ENCODE assay signal across 9 mouse cellular contexts in genomic region chr2:4300816-4301215, GRCm38 (mm10).
DNase-seq lines count a peak whose midpoint lies in the region; ATAC-seq and TF ChIP-seq lines count a peak whose summit lies in the region.
"Had no signal": no experiment of that assay in that cellular context is flagged by ENCODE, and none has a peak within 500 bp of the region (broad histone marks: within the 10 kb centered on the region; RNA-seq: fewer than 3 reads in every experiment).

No protein-coding gene starts in this region.

- no peaks in the 10 kb centered on the region for H3K27me3 ChIP-seq in forebrain, embryonic 15.5 days
- H3K27me3 ChIP-seq in limb, embryonic 14.5 days (ENCODE audit: control insufficient read depth, insufficient read depth, low read length): no peaks in the 10 kb centered on the region
- H3K27me3 ChIP-seq in stomach, embryonic 16.5 days (ENCODE audit: control insufficient read depth, insufficient read depth, low read length): no peaks in the 10 kb centered on the region

- no peaks in the 10 kb centered on the region for H3K36me3 ChIP-seq in forebrain, embryonic 15.5 days
- H3K36me3 ChIP-seq in limb, embryonic 14.5 days (ENCODE audit: control insufficient read depth, insufficient read depth, low read length): no peaks in the 10 kb centered on the region
- H3K36me3 ChIP-seq in stomach, embryonic 16.5 days (ENCODE audit: control insufficient read depth, insufficient read depth, low read length): no peaks in the 10 kb centered on the region

- peak overlapping the region; percentile 13; the same call in 1 of the 2 replicates for H3K4me3 ChIP-seq in forebrain, embryonic 15.5 days
- H3K4me3 ChIP-seq in limb, embryonic 14.5 days (replicated peaks; ENCODE audit: low read length): peak overlapping the region; percentile 51
- peak overlapping the region; percentile 49 for H3K4me3 ChIP-seq in stomach, embryonic 16.5 days (replicated peaks; ENCODE audit: low read length)

- peaks cover 31% of the 10 kb centered on the region for H3K4me1 ChIP-seq in forebrain, embryonic 15.5 days
- peaks cover 50% of the 10 kb centered on the region for H3K4me1 ChIP-seq in limb, embryonic 14.5 days (ENCODE audit: control insufficient read depth, insufficient read depth, low read length)
- peaks cover 24% of the 10 kb centered on the region for H3K4me1 ChIP-seq in stomach, embryonic 16.5 days (ENCODE audit: control insufficient read depth, insufficient read depth, low read length)

- DNase-seq in retina, embryonic 14.5 days (ENCODE audit: low spot score): peak; percentile 52
- no peak for DNase-seq in retina, postnatal 1 day
- DNase-seq in limb, embryonic 14.5 days (ENCODE audit: low spot score): no peak
- no peak for DNase-seq in layer of hippocampus, postnatal 10 days (ENCODE audit: low spot score in 2 of 2)
- DNase-seq in gastrocnemius, adult 8-10 months (ENCODE audit: low spot score in 2 of 2): no peak
- DNase-seq in right cerebral cortex, adult 18-20 months: no peak
- DNase-seq: cerebellum, adult 11-12 months had no signal

- WGBS in forebrain, embryonic 15.5 days: 42% methylated on average over 8 of the region's 8 CpGs
- WGBS in limb, embryonic 14.5 days: 10% methylated on average over 8 of the region's 8 CpGs
- 6% methylated on average over 8 of the region's 8 CpGs for WGBS in stomach, embryonic 16.5 days

- no peak overlapping the region for H3K9ac ChIP-seq in forebrain, embryonic 15.5 days (replicated peaks)
- H3K9ac ChIP-seq in limb, embryonic 14.5 days (ENCODE audit: low read depth, low read length, severe bottlenecking): peak overlapping the region; percentile 63
- H3K9ac ChIP-seq in stomach, embryonic 16.5 days (ENCODE audit: low read length): peak overlapping the region; percentile 66

- no peak for TF ChIP-seq POLR2A in limb, embryonic 14.5 days (IDR thresholded peaks at IDR 0.05; ENCODE audit: borderline replicate concordance, extremely low read depth, insufficient read depth, insufficient read length)

- no peaks in the 10 kb centered on the region for H3K9me3 ChIP-seq in forebrain, embryonic 15.5 days
- no peaks in the 10 kb centered on the region for H3K9me3 ChIP-seq in limb, embryonic 14.5 days (ENCODE audit: control insufficient read depth, low read length)
- no peaks in the 10 kb centered on the region for H3K9me3 ChIP-seq in stomach, embryonic 16.5 days (replicated peaks; ENCODE audit: control insufficient read depth, low read length)

- ATAC-seq in forebrain, embryonic 15.5 days (replicated peaks): no peak
- no peak for ATAC-seq in limb, embryonic 14.5 days (ENCODE audit: low FRiP score, low read depth)
- no peak for ATAC-seq in stomach, embryonic 16.5 days (ENCODE audit: insufficient read depth, low FRiP score)

- H3K4me2 ChIP-seq in forebrain, embryonic 15.5 days (replicated peaks): peak overlapping the region; percentile 18
- H3K4me2 ChIP-seq in limb, embryonic 14.5 days (replicated peaks; ENCODE audit: low read depth, low read length, severe bottlenecking): peak overlapping the region; percentile 71
- H3K4me2 ChIP-seq in stomach, embryonic 16.5 days (ENCODE audit: low read depth, low read length): peak overlapping the region; percentile 70

- H3K27ac ChIP-seq in forebrain, embryonic 15.5 days (replicated peaks): 0 out of 2 replicates have a peak overlapping the region, but pooled peaks have one; percentile 45
- peak overlapping the region; percentile 94 for H3K27ac ChIP-seq in limb, embryonic 14.5 days (replicated peaks; ENCODE audit: low read depth, low read length)
- peak overlapping the region; percentile 91 for H3K27ac ChIP-seq in stomach, embryonic 16.5 days (ENCODE audit: low read length)

Comparison
In these comparisons a context has a peak if more than half of its experiments do, and no peak if none do; other contexts are left out.
1. H3K4me2 ChIP-seq: peak in every context shown above with its lines; median percentile 71 in limb, embryonic 14.5 days; 70 in stomach, embryonic 16.5 days; 18 in forebrain, embryonic 15.5 days.